Mouse (Mus musculus): ENCODE results near the gene Slc9a9.

The Slc9a9 gene

GRCm38 (mm10) chr9:95157948-95158347 lies 488.2 kb downstream of the Slc9a9 start:
- DNase-seq (ENCODE audit: inconsistent ontology term), result no peak

- DNase-seq (ENCODE audit: inconsistent ontology term), result peak; percentile 49
Measured at GRCm38 (mm10) chr9:95158916-95159315, 489.2 kb downstream of the Slc9a9 start.

- peak; percentile 95 for DNase-seq (ENCODE audit: inconsistent ontology term)
Measured at GRCm38 (mm10) chr9:95160575-95161300, 491.0 kb downstream of the Slc9a9 start.

- no peak for DNase-seq (ENCODE audit: inconsistent ontology term)
Measured at GRCm38 (mm10) chr9:95161699-95162098, 492.0 kb downstream of the Slc9a9 start.

- no peak for DNase-seq (ENCODE audit: inconsistent ontology term)
Measured at GRCm38 (mm10) chr9:95166224-95166623, 496.5 kb downstream of the Slc9a9 start.

- DNase-seq (ENCODE audit: inconsistent ontology term), result no peak
Measured at GRCm38 (mm10) chr9:95167806-95168205, 498.1 kb downstream of the Slc9a9 start.

GRCm38 (mm10) chr9:95168487-95169008 lies 498.8 kb downstream of the Slc9a9 start:
- DNase-seq (ENCODE audit: inconsistent ontology term), result peak; percentile 48

GRCm38 (mm10) chr9:95178170-95178569 lies 508.5 kb downstream of the Slc9a9 start:
- DNase-seq (ENCODE audit: inconsistent ontology term), result no peak

- no peak for DNase-seq (ENCODE audit: inconsistent ontology term)
Measured at GRCm38 (mm10) chr9:95180005-95180404, 510.3 kb downstream of the Slc9a9 start.

GRCm38 (mm10) chr9:95180569-95180968 lies 510.9 kb downstream of the Slc9a9 start:
- DNase-seq (ENCODE audit: inconsistent ontology term), result no peak

- no peak for DNase-seq (ENCODE audit: inconsistent ontology term)
Measured at GRCm38 (mm10) chr9:95181241-95182043, 511.7 kb downstream of the Slc9a9 start.

- DNase-seq (ENCODE audit: inconsistent ontology term), result no peak
Measured at GRCm38 (mm10) chr9:95182272-95182671, 512.6 kb downstream of the Slc9a9 start.

GRCm38 (mm10) chr9:95184453-95184852 lies 514.7 kb downstream of the Slc9a9 start:
- no peak for DNase-seq (ENCODE audit: inconsistent ontology term)

- no peak for DNase-seq (ENCODE audit: inconsistent ontology term)
Measured at GRCm38 (mm10) chr9:95185840-95186239, 516.1 kb downstream of the Slc9a9 start.

- no peak for DNase-seq (ENCODE audit: inconsistent ontology term)
Measured at GRCm38 (mm10) chr9:95186386-95187289, 516.9 kb downstream of the Slc9a9 start.

GRCm38 (mm10) chr9:95188362-95189217 lies 518.9 kb downstream of the Slc9a9 start:
- peak; percentile 67 for DNase-seq (ENCODE audit: inconsistent ontology term)

- DNase-seq (ENCODE audit: inconsistent ontology term), result no peak
Measured at GRCm38 (mm10) chr9:95189218-95189605, 519.5 kb downstream of the Slc9a9 start.

GRCm38 (mm10) chr9:95191442-95191841 lies 521.7 kb downstream of the Slc9a9 start:
- no peak for DNase-seq (ENCODE audit: inconsistent ontology term)

- peak; percentile 73 for DNase-seq (ENCODE audit: inconsistent ontology term)
Measured at GRCm38 (mm10) chr9:95192901-95193532, 523.3 kb downstream of the Slc9a9 start.

GRCm38 (mm10) chr9:95193672-95194071 lies 524.0 kb downstream of the Slc9a9 start:
- no peak for DNase-seq (ENCODE audit: inconsistent ontology term)
